ENCODE assay signal across 8 mouse cellular contexts in the genomic region with DNA sequence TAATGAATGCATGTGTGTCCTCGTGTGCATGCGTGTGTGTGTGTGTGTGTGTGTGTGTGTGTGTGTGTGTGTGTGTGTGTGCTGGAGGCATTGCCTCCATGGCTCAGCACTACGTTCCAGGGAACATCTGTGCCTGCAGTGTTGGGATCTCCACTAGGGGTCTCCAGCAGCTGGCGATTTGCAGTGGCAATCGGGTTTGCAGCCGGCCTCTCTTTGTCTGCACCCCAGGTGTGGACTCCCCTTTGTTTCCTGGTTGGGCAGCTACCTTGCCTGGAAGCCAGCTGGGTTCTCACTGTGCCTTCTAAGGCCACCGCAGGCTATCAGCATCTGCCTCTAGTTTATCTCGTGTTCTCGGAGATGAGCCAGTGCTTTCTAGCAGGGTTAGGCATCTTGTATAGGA. TPM values are rescaled to one million over a fixed set of nuclear protein-coding genes. Genes with fewer than 3 reads are reported as not detected.
DNase-seq lines count a peak whose midpoint lies in the region; ATAC-seq and TF ChIP-seq lines count a peak whose summit lies in the region.

No protein-coding gene starts in this region.

- DNase-seq in A20 (ENCODE audit: low read depth, low spot score), result peak; percentile 51
- peak; percentile 84 for DNase-seq in adrenal gland, postnatal 10 days
- peak; percentile 74 to 85 for DNase-seq in heart, postnatal 14 days
- peak; percentile 24 for DNase-seq in large intestine, adult 2 months (ENCODE audit: low read depth, low spot score)
- DNase-seq in thymus, adult 2 months, result peak; percentile 64

- H3K27me3 ChIP-seq in forebrain, embryonic 13.5 days, result peaks cover 7% of the 10 kb centered on the region; the same call in 1 of the 2 replicates
- peaks cover 6% of the 10 kb centered on the region; the same call in 1 of the 2 replicates for H3K27me3 ChIP-seq in lung, embryonic 15.5 days
- H3K27me3 ChIP-seq in thymus, adult 2 months (ENCODE audit: control insufficient read depth, insufficient read depth, low read length), result no peaks in the 10 kb centered on the region; the same call in 1 of the 2 replicates

- H3K9me3 ChIP-seq in forebrain, embryonic 13.5 days (replicated peaks), result no peaks in the 10 kb centered on the region
- no peaks in the 10 kb centered on the region for H3K9me3 ChIP-seq in lung, embryonic 15.5 days

- H3K4me3 ChIP-seq in forebrain, embryonic 13.5 days, result no peak overlapping the region
- no peak overlapping the region for H3K4me3 ChIP-seq in lung, embryonic 15.5 days
- peak overlapping the region; percentile 25; the same call in 1 of the 2 replicates for H3K4me3 ChIP-seq in olfactory bulb, adult 2 months (ENCODE audit: insufficient read depth, low read depth, low read length)
- no peak overlapping the region for H3K4me3 ChIP-seq in thymus, adult 2 months (ENCODE audit: control insufficient read depth, insufficient read depth, low read length)

- H3K36me3 ChIP-seq in forebrain, embryonic 13.5 days (ENCODE audit: poor library complexity, severe bottlenecking), result no peaks in the 10 kb centered on the region
- no peaks in the 10 kb centered on the region for H3K36me3 ChIP-seq in lung, embryonic 15.5 days
- no peaks in the 10 kb centered on the region for H3K36me3 ChIP-seq in thymus, adult 2 months (ENCODE audit: control insufficient read depth, insufficient read depth, low read length)

- H3K4me2 ChIP-seq in forebrain, embryonic 13.5 days, result peak overlapping the region; percentile 42
- peak overlapping the region; percentile 48 for H3K4me2 ChIP-seq in lung, embryonic 15.5 days

- 0 out of 2 replicates have a peak overlapping the region, but pooled peaks have one; percentile 35 for H3K9ac ChIP-seq in forebrain, embryonic 13.5 days
- no peak overlapping the region for H3K9ac ChIP-seq in lung, embryonic 15.5 days

- H3K4me1 ChIP-seq in forebrain, embryonic 13.5 days, result peaks cover 17% of the 10 kb centered on the region; the same call in 1 of the 2 replicates
- H3K4me1 ChIP-seq in lung, embryonic 15.5 days, result peaks cover 27% of the 10 kb centered on the region
- peaks cover 4% of the 10 kb centered on the region; the same call in 1 of the 2 replicates for H3K4me1 ChIP-seq in olfactory bulb, adult 2 months (ENCODE audit: control insufficient read depth, insufficient read depth, low read length)
- no peaks in the 10 kb centered on the region; the same call in 1 of the 2 replicates for H3K4me1 ChIP-seq in thymus, adult 2 months (replicated peaks; ENCODE audit: control insufficient read depth, insufficient read depth, low read length)

- TF ChIP-seq CTCF in olfactory bulb, adult 2 months (IDR thresholded peaks at IDR 0.05; ENCODE audit: insufficient read depth, low read depth, low read length), result peak; percentile 92
- peak; percentile 76 for TF ChIP-seq CTCF in thymus, adult 2 months (IDR thresholded peaks at IDR 0.05; ENCODE audit: borderline replicate concordance, control insufficient read depth, extremely low read depth, insufficient read depth, low read length, poor library complexity)

- TF ChIP-seq POLR2A in olfactory bulb, adult 2 months (IDR thresholded peaks at IDR 0.05; ENCODE audit: insufficient read depth, low read depth, low read length), result no peak
- TF ChIP-seq POLR2A in thymus, adult 2 months (IDR thresholded peaks at IDR 0.05; ENCODE audit: control insufficient read depth, extremely low read depth, insufficient read depth, low read length, poor library complexity), result no peak

- ATAC-seq in forebrain, embryonic 13.5 days, result peak; percentile 72
- ATAC-seq in lung, embryonic 15.5 days (ENCODE audit: borderline replicate concordance, extremely low read depth, low FRiP score, low TSS enrichment), result no peak

- under 1% methylated on average over 9 of the region's 9 CpGs for WGBS in forebrain, embryonic 13.5 days
- WGBS in large intestine, adult 2 months, result 2% methylated on average over 9 of the region's 9 CpGs
- 1% methylated on average over 9 of the region's 9 CpGs for WGBS in lung, embryonic 15.5 days
- WGBS in olfactory bulb, adult 2 months, result 2% methylated on average over 9 of the region's 9 CpGs
- WGBS in thymus, adult 2 months, result 2% methylated on average over 9 of the region's 9 CpGs

- peak overlapping the region; percentile 58 for H3K27ac ChIP-seq in forebrain, embryonic 13.5 days
- H3K27ac ChIP-seq in lung, embryonic 15.5 days, result no peak overlapping the region
- no peak overlapping the region for H3K27ac ChIP-seq in olfactory bulb, adult 2 months (ENCODE audit: insufficient read depth, low read depth, low read length)
- H3K27ac ChIP-seq in thymus, adult 2 months (ENCODE audit: control insufficient read depth, insufficient read depth, low read length), result no peak overlapping the region

- intact Hi-C loops in heart, postnatal 14 days (cut with DNase I), result loop anchor here (1.0 to 5.0 kb wide), 4 partner anchors 67 to 252 kb away; no protein-coding TSS in a partner anchor

RNA-seq across cellular contexts. Expression of a gene that starts 4.9 kb away (rescaled TPM):
- 10 to 100 TPM in 1 of 2 experiments, 1 to 10 TPM in 1; 9.5 to 12.2 TPM for total RNA-seq in adrenal gland, postnatal 10 days (2021)
- polyA plus RNA-seq in forebrain, embryonic 13.5 days (2015; fragmentation: Nextera tagmentation; extraction: Ambion mirVana), result 31.9 and 35.2 TPM in 2 replicates
- 1 to 10 TPM; 3.7 to 4.3 TPM for total RNA-seq in heart, postnatal 14 days (2021)
- 12.5 and 22.5 TPM in 2 replicates for polyA plus RNA-seq in large intestine, adult 2 months (2012; rRNA removed)
- polyA plus RNA-seq in lung, embryonic 15.5 days (2015; fragmentation: Nextera tagmentation; extraction: Ambion mirVana), result 13.0 and 13.6 TPM in 2 replicates
- not detected in 2 replicates for polyA plus RNA-seq in olfactory bulb, adult 2 months (2012; ENCODE audit: insufficient read depth, insufficient read length, low replicate concordance, missing spikeins)
- polyA plus RNA-seq in thymus, adult 2 months (2012; rRNA removed), result 6.1 and 7.6 TPM in 2 replicates

RNA-seq across cellular contexts. Expression of a gene that starts 56.0 kb away (rescaled TPM):
- not detected for total RNA-seq in adrenal gland, postnatal 10 days (2021)
- 0.11 TPM in 1 of 2 replicates, not detected in the other for polyA plus RNA-seq in forebrain, embryonic 13.5 days (2015; fragmentation: Nextera tagmentation; extraction: Ambion mirVana)
- not detected for total RNA-seq in heart, postnatal 14 days (2021)
- 0.05 and 0.33 TPM in 2 replicates for polyA plus RNA-seq in large intestine, adult 2 months (2012; rRNA removed)
- polyA plus RNA-seq in lung, embryonic 15.5 days (2015; fragmentation: Nextera tagmentation; extraction: Ambion mirVana), result 0.14 and 0.19 TPM in 2 replicates
- polyA plus RNA-seq in olfactory bulb, adult 2 months (2012; ENCODE audit: insufficient read depth, insufficient read length, low replicate concordance, missing spikeins), result not detected in 2 replicates
- not detected in 2 replicates for polyA plus RNA-seq in thymus, adult 2 months (2012; rRNA removed)

Comparison
In these comparisons a context has a peak if more than half of its experiments do, and no peak if none do; other contexts are left out.
1. DNase-seq: peak in every context shown above with its lines; median percentile 84 in adrenal gland, postnatal 10 days; 80 in heart, postnatal 14 days; 64 in thymus, adult 2 months; 51 in A20; 24 in large intestine, adult 2 months.